Mouse (Mus musculus) thymus, adult 2 months (tissue): Measurements from ENCODE around the gene Ccdc6. TPM values are rescaled to one million over a fixed set of nuclear protein-coding genes. Genes with fewer than 3 reads are reported as not detected.

Experiments
- DNase-seq: peaks from one replicate; pipeline ENCODE4 v3.0.0; 2021
- H3K27ac ChIP-seq: fragments of 200-500 bp; 2 replicates; pipeline ENCODE4 v1.5.1; 2012; ENCODE audit warnings: low read length, control low read depth; ENCODE audit not compliant: control insufficient read depth, insufficient read depth
- H3K27me3 ChIP-seq: fragments of 200-500 bp; 2 replicates; pipeline ENCODE4 v1.6.1; 2012; ENCODE audit warnings: mild to moderate bottlenecking, low read length, moderate library complexity, mixed read lengths; ENCODE audit not compliant: control insufficient read depth, insufficient read depth
- H3K36me3 ChIP-seq: fragments of 200-500 bp; 2 replicates; pipeline ENCODE4 v1.6.1; 2012; ENCODE audit warnings: mild to moderate bottlenecking, low read length, moderate library complexity; ENCODE audit not compliant: control insufficient read depth, insufficient read depth
- H3K4me1 ChIP-seq: fragments of 200-500 bp; replicated peaks from 2 replicates; pipeline ENCODE4 v1.6.1; 2012; ENCODE audit warnings: low read length; ENCODE audit not compliant: control insufficient read depth, insufficient read depth
- H3K4me3 ChIP-seq: fragments of 200-500 bp; 2 replicates; pipeline ENCODE4 v1.5.1; 2012; ENCODE audit warnings: mild to moderate bottlenecking, low read length, control low read depth, moderate library complexity; ENCODE audit not compliant: control insufficient read depth, insufficient read depth
- CTCF ChIP-seq: fragments of 200-500 bp; IDR thresholded peaks from 2 replicates; pipeline ENCODE4 v1.5.1; 2012; ENCODE audit warnings: mild to moderate bottlenecking, control low read depth, low read length, moderate library complexity, borderline replicate concordance; ENCODE audit not compliant: control insufficient read depth, poor library complexity, insufficient read depth; ENCODE audit errors: extremely low read depth
- POLR2A ChIP-seq: fragments of 200-500 bp; IDR thresholded peaks from 2 replicates; pipeline ENCODE4 v1.6.1; 2012; ENCODE audit warnings: mild to moderate bottlenecking, low read length, control low read depth, moderate library complexity; ENCODE audit not compliant: control insufficient read depth, poor library complexity, insufficient read depth; ENCODE audit errors: extremely low read depth
- WGBS: fragments of 180-500 bp; shearing (Covaris S2); methylation state at CpG from one replicate; pipeline ENCODE4 v1.1.7; 2018; 5-methylcytosine and 5-hydroxymethylcytosine counted together
- polyA plus RNA-seq: library from polyadenylated mRNA; depleted of rRNA; stranded (reverse); fragments of >200 nt; gene quantifications from 2 replicates; pipeline ENCODE4 v1.2.3, GENCODE M21; 2012

The Ccdc6 gene
- polyA plus RNA-seq, 1 experiment = 45.5 TPM

- WGBS = 91% methylated on average over 7 of the region's 7 CpGs
- H3K4me1 ChIP-seq = peaks cover 21% of the 10 kb centered on the region
- H3K27me3 ChIP-seq = no peaks in the 10 kb centered on the region
- H3K4me3 ChIP-seq = no peak overlapping the region
- no peak overlapping the region for H3K27ac ChIP-seq
- no peaks in the 10 kb centered on the region for H3K36me3 ChIP-seq
- TF ChIP-seq POLR2A (no peak), CTCF (no peak)
- DNase-seq = no peak
These were observed 19.5 kb downstream of the Ccdc6 start for GRCm38 (mm10) chr10:70116454-70116853.

- TF ChIP-seq CTCF (no peak), POLR2A (no peak)
- Histone ChIP-seq H3K4me1 (peaks cover 26% of the 10 kb centered on the region), H3K36me3 (no peaks in the 10 kb centered on the region), H3K27ac (peak overlapping the region; percentile 77), H3K27me3 (no peaks in the 10 kb centered on the region), H3K4me3 (no peak overlapping the region)
- 54% methylated on average over 9 of the region's 9 CpGs for WGBS
- no peak for DNase-seq
These were observed 22.5 kb downstream of the Ccdc6 start for GRCm38 (mm10) chr10:70119451-70119850.

GRCm38 (mm10) chr10:70119851-70120370 lies 23.0 kb downstream of the Ccdc6 start:
- Histone ChIP-seq H3K27me3 (no peaks in the 10 kb centered on the region), H3K36me3 (no peaks in the 10 kb centered on the region), H3K4me1 (peaks cover 26% of the 10 kb centered on the region), H3K27ac (peak overlapping the region; percentile 77), H3K4me3 (no peak overlapping the region)
- WGBS = 19% methylated on average over 9 of the region's 9 CpGs
- TF ChIP-seq POLR2A (no peak), CTCF (no peak)
- peak; percentile 20 for DNase-seq

GRCm38 (mm10) chr10:70120671-70121405 lies 23.9 kb downstream of the Ccdc6 start:
- DNase-seq = peak; percentile 40
- TF ChIP-seq CTCF (no peak), POLR2A (no peak)
- Histone ChIP-seq H3K27me3 (no peaks in the 10 kb centered on the region), H3K4me3 (no peak overlapping the region), H3K36me3 (no peaks in the 10 kb centered on the region), H3K4me1 (peaks cover 30% of the 10 kb centered on the region), H3K27ac (peak overlapping the region; percentile 77)
- 53% methylated on average over 17 of the region's 17 CpGs for WGBS

GRCm38 (mm10) chr10:70121406-70121695 lies 24.4 kb downstream of the Ccdc6 start:
- Histone ChIP-seq H3K4me1 (peaks cover 34% of the 10 kb centered on the region), H3K27me3 (no peaks in the 10 kb centered on the region), H3K36me3 (no peaks in the 10 kb centered on the region), H3K27ac (no peak overlapping the region), H3K4me3 (no peak overlapping the region)
- DNase-seq = no peak
- no peak for TF ChIP-seq POLR2A
- no peak for TF ChIP-seq CTCF
- WGBS = 94% methylated on average over 8 of the region's 8 CpGs

GRCm38 (mm10) chr10:70123454-70123853 lies 26.5 kb downstream of the Ccdc6 start:
- no peak overlapping the region for H3K27ac ChIP-seq
- H3K4me1 ChIP-seq = peaks cover 40% of the 10 kb centered on the region
- no peak for DNase-seq
- H3K27me3 ChIP-seq = no peaks in the 10 kb centered on the region
- TF ChIP-seq CTCF (no peak), POLR2A (no peak)
- WGBS = 97% methylated on average over 2 of the region's 2 CpGs
- no peaks in the 10 kb centered on the region for H3K36me3 ChIP-seq
- no peak overlapping the region for H3K4me3 ChIP-seq

GRCm38 (mm10) chr10:70125491-70125890 lies 28.6 kb downstream of the Ccdc6 start:
- H3K27ac ChIP-seq = no peak overlapping the region

More at GRCm38 (mm10) chr10:70125491-70125890, 28.6 kb downstream of the Ccdc6 start:
- DNase-seq = no peak
- Histone ChIP-seq H3K4me3 (no peak overlapping the region), H3K27me3 (no peaks in the 10 kb centered on the region), H3K36me3 (no peaks in the 10 kb centered on the region), H3K4me1 (peaks cover 28% of the 10 kb centered on the region)
- no peak for TF ChIP-seq POLR2A
- TF ChIP-seq CTCF = no peak
- 88% methylated on average over 7 of the region's 7 CpGs for WGBS
